Mouse (Mus musculus) left cerebral cortex, postnatal 10 days (tissue): ENCODE data around the gene 2610044O15Rik8. TPM values are rescaled to one million over a fixed set of nuclear protein-coding genes. Genes with fewer than 3 reads are reported as not detected.
"Not testable (repeated sequence)": the region's sequence is repeated elsewhere in the genome, so short reads cannot be mapped to it uniquely, and the experiment has no call there.

Experiments
- DNase-seq, 2 experiments: peaks; one replicate each; pipeline ENCODE4 v3.0.0; 2021 to 2022; ENCODE audit warnings: low spot score in 2 of 2, mixed read lengths in 1 of 2; ENCODE audit errors: extremely low spot score in 1 of 2
- intact Hi-C: fragments of 180-260 bp; cut with DNase I; formaldehyde crosslinking; loops from one replicate; pipeline ENCODE4 v1.15.1; 2025
- total RNA-seq, 2 experiments: library from RNA; stranded (reverse); gene quantifications; 2 replicates each; pipeline ENCODE4 v1.2.3; 2021

2610044O15Rik8 gene
- total RNA-seq = 10 to 100 TPM; 21.6 to 23.1 TPM

GRCm38 (mm10) chr8:129234027-129234733 is at the start of gene 2610044O15Rik8:
2610044O15Rik8 (minus strand) TSS chr8:129234406.
- peak; percentile 88 for DNase-seq
- intact Hi-C loops = no loop called here

GRCm38 (mm10) chr8:129265918-129266317 is 31.7 kb upstream of the 2610044O15Rik8 start:
- intact Hi-C loops = no loop called here
- DNase-seq = no peak

GRCm38 (mm10) chr8:129264296-129264695 is 30.1 kb upstream of the 2610044O15Rik8 start:
- DNase-seq = no peak

GRCm38 (mm10) chr8:129263211-129263927 is 29.2 kb upstream of the 2610044O15Rik8 start:
- DNase-seq = peak; percentile 81
- intact Hi-C loops = not testable (repeated sequence)

More at GRCm38 (mm10) chr8:129264296-129264695, 30.1 kb upstream of the 2610044O15Rik8 start:
- intact Hi-C loops = no loop called here

GRCm38 (mm10) chr8:129233664-129234026 is 561 bp downstream of the 2610044O15Rik8 start:
- DNase-seq = no peak
- intact Hi-C loops = no loop called here

Other genes with a start within 250 kb of the 2610044O15Rik8 start
- gene Ccdc7a, start 168.9 kb downstream of the 2610044O15Rik8 start, total RNA-seq = not detected
- gene Ccdc7b, start 167.3 kb downstream of the 2610044O15Rik8 start, total RNA-seq = not detected
- gene Gm10999, start 102.7 kb downstream of the 2610044O15Rik8 start, total RNA-seq = not detected